Mouse (Mus musculus) limb, embryonic 14.5 days (tissue): ENCODE measurements at regions not wholly inside any gene's neighbourhood (a gene's known extent, or its start where the extent isn't known, plus 50 kb on each side); places are given as distances from the start of the nearest gene placed in this dataset.

Experiments
- ATAC-seq: fragments of 200-750 bp; cut with Nextera tagmentation; 2 replicates; pipeline ENCODE4 v1.8.0; 2017; ENCODE audit warnings: low read depth, moderate number of reproducible peaks, moderate TSS enrichment; ENCODE audit not compliant: low FRiP score
- DNase-seq: peaks from one replicate; pipeline ENCODE4 v3.0.0-alpha.2; 2015; ENCODE audit warnings: low spot score
- H3K27ac ChIP-seq: fragments of 300-500 bp; sonication (generic); replicated peaks from 2 replicates; pipeline ENCODE4 v1.5.1; 2014; ENCODE audit warnings: low read depth, mild to moderate bottlenecking, low read length, moderate library complexity, mixed read lengths
- H3K27me3 ChIP-seq: fragments of 300-500 bp; sonication (generic); 2 replicates; pipeline ENCODE4 v1.6.1; 2014; ENCODE audit warnings: low read length, mixed read lengths; ENCODE audit not compliant: control insufficient read depth, insufficient read depth
- H3K36me3 ChIP-seq: fragments of 300-500 bp; sonication (generic); 2 replicates; pipeline ENCODE4 v1.6.1; 2014; ENCODE audit warnings: mild to moderate bottlenecking, low read length, moderate library complexity, mixed read lengths; ENCODE audit not compliant: control insufficient read depth, insufficient read depth
- H3K4me1 ChIP-seq: fragments of 300-500 bp; sonication (generic); 2 replicates; pipeline ENCODE4 v1.6.1; 2014; ENCODE audit warnings: antibody characterized with exemption, low read length, mixed read lengths; ENCODE audit not compliant: control insufficient read depth, insufficient read depth
- H3K4me2 ChIP-seq: fragments of 300-500 bp; sonication (generic); replicated peaks from 2 replicates; pipeline ENCODE4 v1.6.1; 2014; ENCODE audit warnings: low read depth, mild to moderate bottlenecking, low read length, moderate library complexity; ENCODE audit not compliant: severe bottlenecking
- H3K4me3 ChIP-seq: fragments of 300-500 bp; sonication (generic); replicated peaks from 2 replicates; pipeline ENCODE4 v1.5.1; 2014; ENCODE audit warnings: low read length
- H3K9ac ChIP-seq: fragments of 300-500 bp; sonication (generic); 2 replicates; pipeline ENCODE4 v1.6.1; 2014; ENCODE audit warnings: mild to moderate bottlenecking, low read depth, low read length, moderate library complexity; ENCODE audit not compliant: severe bottlenecking
- H3K9me3 ChIP-seq: fragments of 300-500 bp; sonication (generic); 2 replicates; pipeline ENCODE4 v1.6.1; 2016; ENCODE audit warnings: low read length; ENCODE audit not compliant: control insufficient read depth
- POLR2A ChIP-seq: fragments of 200-500 bp; IDR thresholded peaks from 2 replicates; pipeline ENCODE4 v1.8.0; 2012; ENCODE audit warnings: inconsistent platforms, mild to moderate bottlenecking, moderate library complexity, borderline replicate concordance; ENCODE audit not compliant: insufficient read depth, insufficient read length; ENCODE audit errors: extremely low read depth
- WGBS: fragments of 180-500 bp; shearing (Covaris S2); extraction: QIAGEN DNeasy Blood & Tissue Kit; methylation state at CpG from one replicate; pipeline ENCODE4 v1.1.7; 2014; 5-methylcytosine and 5-hydroxymethylcytosine counted together

GRCm38 (mm10) chr13:54318161-54318560 is 53.0 kb upstream of the Cplx2 start:
- no peaks in the 10 kb centered on the region for H3K4me1 ChIP-seq
- H3K4me2 ChIP-seq, result no peak overlapping the region
- 84% methylated on average over 4 of the region's 4 CpGs for WGBS
- H3K27me3 ChIP-seq, result no peaks in the 10 kb centered on the region
- no peak overlapping the region for H3K9ac ChIP-seq
- no peak for DNase-seq
- no peak for TF ChIP-seq POLR2A
- H3K4me3 ChIP-seq, result no peak overlapping the region
- no peaks in the 10 kb centered on the region; the same call in 1 of the 2 replicates for H3K36me3 ChIP-seq
- ATAC-seq, result no peak
- no peaks in the 10 kb centered on the region for H3K9me3 ChIP-seq
- H3K27ac ChIP-seq, result no peak overlapping the region

- ATAC-seq (no peak), DNase-seq (no peak)
- no peak overlapping the region for H3K4me3 ChIP-seq
- H3K36me3 ChIP-seq, result no peaks in the 10 kb centered on the region; the same call in 1 of the 2 replicates
- WGBS, result 86% methylated on average over 5 of the region's 5 CpGs
- H3K27me3 ChIP-seq, result no peaks in the 10 kb centered on the region
- H3K27ac ChIP-seq, result no peak overlapping the region
- no peaks in the 10 kb centered on the region for H3K9me3 ChIP-seq
- H3K4me2 ChIP-seq, result no peak overlapping the region
- no peak for TF ChIP-seq POLR2A
- H3K4me1 ChIP-seq, result no peaks in the 10 kb centered on the region
- no peak overlapping the region for H3K9ac ChIP-seq
Measured at GRCm38 (mm10) chr13:54318601-54319000, 52.5 kb upstream of the Cplx2 start.

GRCm38 (mm10) chr13:54320212-54320611 is 50.9 kb upstream of the Cplx2 start:
- no peaks in the 10 kb centered on the region for H3K27me3 ChIP-seq
- 71% methylated on average over 9 of the region's 9 CpGs for WGBS

GRCm38 (mm10) chr13:54321011-54321410 is 50.1 kb upstream of the Cplx2 start:
- 77% methylated on average over 14 of the region's 14 CpGs for WGBS
- Histone ChIP-seq H3K4me3 (no peak overlapping the region), H3K4me2 (no peak overlapping the region), H3K27me3 (no peaks in the 10 kb centered on the region), H3K36me3 (no peaks in the 10 kb centered on the region), H3K9me3 (no peaks in the 10 kb centered on the region), H3K27ac (no peak overlapping the region), H3K4me1 (no peaks in the 10 kb centered on the region), H3K9ac (no peak overlapping the region)
- TF ChIP-seq POLR2A, result no peak
- DNase-seq (no peak), ATAC-seq (no peak)

More at GRCm38 (mm10) chr13:54320212-54320611, 50.9 kb upstream of the Cplx2 start:
- ATAC-seq (no peak), DNase-seq (no peak)
- no peak overlapping the region for H3K4me3 ChIP-seq
- TF ChIP-seq POLR2A, result no peak
- H3K4me2 ChIP-seq, result no peak overlapping the region
- no peak overlapping the region for H3K27ac ChIP-seq
- H3K9me3 ChIP-seq, result no peaks in the 10 kb centered on the region
- no peaks in the 10 kb centered on the region for H3K36me3 ChIP-seq
- no peak overlapping the region for H3K9ac ChIP-seq
- no peaks in the 10 kb centered on the region for H3K4me1 ChIP-seq
